Mouse (Mus musculus) heart, postnatal 14 days (tissue): ENCODE measurements around the gene Dnajc27. TPM values are rescaled to one million over a fixed set of nuclear protein-coding genes. Genes with fewer than 3 reads are reported as not detected.

Experiments used
- total RNA-seq, 2 experiments: library from RNA; stranded (reverse); gene quantifications; 2 replicates each; pipeline ENCODE4 v1.2.3; 2021

Dnajc27 gene
- total RNA-seq, 2 experiments from 2014 or later, result 6.2 to 6.6 TPM

Other genes with a start within 250 kb of the Dnajc27 start
- under 1 TPM; 0.55 to 0.76 TPM for gene Pomc, start 127.6 kb upstream of the Dnajc27 start, total RNA-seq
- gene Efr3b, start 43.7 kb upstream of the Dnajc27 start, total RNA-seq, result 10 to 100 TPM in 1 of 2 experiments, 1 to 10 TPM in 1; 9.4 to 10.1 TPM
- gene Adcy3, start 50.5 kb downstream of the Dnajc27 start, total RNA-seq, result 1 to 10 TPM; 4.5 to 7.2 TPM
- gene Ptrhd1, start 151.4 kb downstream of the Dnajc27 start, total RNA-seq, result 1 to 10 TPM; 4.3 to 4.6 TPM
- gene Cenpo, start 151.7 kb downstream of the Dnajc27 start, total RNA-seq, result 1 to 10 TPM; 3.3 to 3.4 TPM